ENCODE assay signal across 26 mouse cellular contexts in genomic region chr8:7286581-7286980, GRCm38 (mm10).
DNase-seq lines count a peak whose midpoint lies in the region; ATAC-seq and TF ChIP-seq lines count a peak whose summit lies in the region.
"Had no signal": no experiment of that assay in that cellular context is flagged by ENCODE, and none has a peak within 500 bp of the region (broad histone marks: within the 10 kb centered on the region; RNA-seq: fewer than 3 reads in every experiment).

No protein-coding gene starts in this region.

- no peak for ATAC-seq in monocyte, adult 5-6 weeks (replicated peaks; ENCODE audit: insufficient number of reproducible peaks, low FRiP score, low TSS enrichment, poor library complexity, severe bottlenecking)
- no peak for ATAC-seq in forebrain, embryonic 16.5 days
- ATAC-seq: activated CD4-positive, CD25-positive, alpha-beta regulatory T cell, adult 4 months; CD4-positive, CD25-positive, alpha-beta regulatory T cell, adult 4 months; forebrain, embryonic 14.5 days; forebrain, postnatal 0 days had no signal

- H3K4me2 ChIP-seq in forebrain, embryonic 16.5 days (ENCODE audit: low read length) = no peak overlapping the region
- H3K4me2 ChIP-seq: embryonic facial prominence, embryonic 13.5 days; embryonic facial prominence, embryonic 15.5 days; forebrain, embryonic 12.5 days had no signal

- in situ Hi-C loops in ES-E14 (cut with MboI; ENCODE audit: low sequenced_read_pairs in 2 of 2, unreplicated experiment in 2 of 2) = no loop called here

- H3K27me3 ChIP-seq in ES-Bruce4 (ENCODE audit: control insufficient read depth, insufficient read depth, low read length, poor library complexity, severe bottlenecking) = no peaks in the 10 kb centered on the region
- no peaks in the 10 kb centered on the region for H3K27me3 ChIP-seq in forebrain, embryonic 16.5 days (replicated peaks; ENCODE audit: control insufficient read depth, insufficient read depth, low read length)
- H3K27me3 ChIP-seq: CH12.LX; embryonic facial prominence, embryonic 15.5 days; forebrain, embryonic 12.5 days had no signal

- H3K4me3 ChIP-seq in ES-Bruce4 (ENCODE audit: low read depth, low read length) (no peak overlapping the region), ES-E14 (ENCODE audit: insufficient read depth in 1 of 2, low read depth in 1 of 2, low read length in 2 of 2, poor library complexity in 1 of 2, severe bottlenecking in 1 of 2) (no peak overlapping the region)
- H3K4me3 ChIP-seq in forebrain, embryonic 16.5 days (replicated peaks; ENCODE audit: low read length) = no peak overlapping the region
- H3K4me3 ChIP-seq: embryonic facial prominence, embryonic 13.5 days; embryonic facial prominence, embryonic 15.5 days; erythroblast, embryonic 14.5 days; forebrain, embryonic 10.5 days; forebrain, embryonic 12.5 days had no signal

- TF ChIP-seq POLR2A in ES-Bruce4 (IDR thresholded peaks at IDR 0.05; ENCODE audit: insufficient read depth, low read length) = no peak

- peaks cover 2% of the 10 kb centered on the region for H3K4me1 ChIP-seq in ES-Bruce4 (ENCODE audit: control insufficient read depth, insufficient read depth, low read length)
- H3K4me1 ChIP-seq in ES-E14 (ENCODE audit: control insufficient read depth in 2 of 2, insufficient read depth in 2 of 2, low read length in 2 of 2, poor library complexity in 1 of 2) = 0 out of 4 replicates have a peak, but pooled peaks cover 0 to 1% of the 10 kb centered on the region in 2 experiments
- H3K4me1 ChIP-seq in forebrain, embryonic 16.5 days (replicated peaks; ENCODE audit: control insufficient read depth, insufficient read depth, low read length) = no peaks in the 10 kb centered on the region; the same call in 1 of the 2 replicates
- H3K4me1 ChIP-seq: embryonic facial prominence, embryonic 13.5 days; embryonic facial prominence, embryonic 15.5 days; forebrain, embryonic 12.5 days had no signal

- H3K9ac ChIP-seq in ES-Bruce4 (ENCODE audit: low read depth, poor library complexity, severe bottlenecking) = no peak overlapping the region
- no peak overlapping the region for H3K9ac ChIP-seq in ES-E14 (ENCODE audit: insufficient read depth, low read depth, low read length, poor library complexity, severe bottlenecking)
- no peak overlapping the region for H3K9ac ChIP-seq in forebrain, embryonic 16.5 days (replicated peaks; ENCODE audit: low read depth, low read length)
- H3K9ac ChIP-seq: embryonic facial prominence, embryonic 13.5 days; embryonic facial prominence, embryonic 15.5 days; forebrain, embryonic 12.5 days; forebrain, postnatal 0 days had no signal

- H3K9me3 ChIP-seq in ES-Bruce4 (replicated peaks; ENCODE audit: control insufficient read depth, insufficient read depth, low read length, poor library complexity, severe bottlenecking) (peaks cover 8% of the 10 kb centered on the region), ES-E14 (ENCODE audit: control insufficient read depth, insufficient read depth, low read depth, low read length) (no peaks in the 10 kb centered on the region)
- H3K9me3 ChIP-seq in forebrain, embryonic 16.5 days (ENCODE audit: control insufficient read depth, low read length) = no peaks in the 10 kb centered on the region
- H3K9me3 ChIP-seq: embryonic facial prominence, embryonic 13.5 days; embryonic facial prominence, embryonic 15.5 days; forebrain, embryonic 10.5 days; forebrain, embryonic 12.5 days had no signal

- WGBS in forebrain, embryonic 16.5 days = 100% methylated on average over 1 of the region's 1 CpGs

- H3K27ac ChIP-seq in ES-Bruce4 (ENCODE audit: insufficient read depth, low read length) = no peak overlapping the region
- H3K27ac ChIP-seq in ES-E14 (ENCODE audit: insufficient read depth, low read depth, low read length, poor library complexity, severe bottlenecking) = no peak overlapping the region
- no peak overlapping the region for H3K27ac ChIP-seq in forebrain, embryonic 16.5 days (ENCODE audit: low read length)
- H3K27ac ChIP-seq: embryonic facial prominence, embryonic 13.5 days; embryonic facial prominence, embryonic 15.5 days; forebrain, embryonic 10.5 days; forebrain, embryonic 12.5 days had no signal

- 0 out of 2 replicates have a peak, but pooled peaks have one; percentile 36 for TF ChIP-seq EP300 in ES-Bruce4 (IDR thresholded peaks at IDR 0.05; ENCODE audit: insufficient read depth, low read depth, low read length)

- DNase-seq in ES-E14 (ENCODE audit: low read depth, low spot score) = peak; percentile 12
- DNase-seq in WW6 (ENCODE audit: low read depth, low spot score) = peak; percentile 24
- DNase-seq in spleen, postnatal 10 days (ENCODE audit: low spot score in 2 of 2) = no peak
- DNase-seq: adrenal gland, adult 8-10 months; adrenal gland, postnatal 14 days; B cell, adult 2 months; cerebellum, adult 11 months; cerebellum, adult 18-20 months; cerebellum, adult 8-10 months; cerebellum, adult 9-11 months; cerebellum, postnatal 14 days; cerebellum, postnatal 36 days; embryo, embryonic 11 days; forebrain, postnatal 0 days had no signal

- no peak for TF ChIP-seq CTCF in ES-Bruce4 (IDR thresholded peaks at IDR 0.05; ENCODE audit: low read depth, low read length)

- H3K36me3 ChIP-seq in ES-Bruce4 (ENCODE audit: control insufficient read depth, insufficient read depth, low read length, poor library complexity, severe bottlenecking) (no peaks in the 10 kb centered on the region; the same call in 1 of the 2 replicates), ES-E14 (ENCODE audit: control insufficient read depth, insufficient read depth, low read length, poor library complexity, severe bottlenecking) (no peaks in the 10 kb centered on the region)
- H3K36me3 ChIP-seq in forebrain, embryonic 16.5 days (ENCODE audit: control insufficient read depth, insufficient read depth) = no peaks in the 10 kb centered on the region
- H3K36me3 ChIP-seq: embryonic facial prominence, embryonic 13.5 days; embryonic facial prominence, embryonic 15.5 days; forebrain, embryonic 10.5 days; forebrain, embryonic 12.5 days had no signal

TF ChIP-seq in ES-E14, 5 proteins besides CTCF, POLR2A, EP300 and RAD21:
- TF ChIP-seq ZC3H11A (IDR thresholded peaks at IDR 0.05; ENCODE audit: borderline replicate concordance, low read depth, low read length) = no peak
- TF ChIP-seq CHD2 (IDR thresholded peaks at IDR 0.05; ENCODE audit: low read depth, low read length) = no peak
- TF ChIP-seq ZNF384 (IDR thresholded peaks at IDR 0.05; ENCODE audit: low read depth, low read length) = no peak
- no peak for TF ChIP-seq MAFK (IDR thresholded peaks at IDR 0.05; ENCODE audit: insufficient read depth, low read depth, low read length)
- TF ChIP-seq HCFC1 (IDR thresholded peaks at IDR 0.05; ENCODE audit: borderline replicate concordance, insufficient read depth, low read length) = no peak
TF ChIP-seq in ES-E14: peak in this region for 0.

Comparison
In these comparisons a context has a peak if more than half of its experiments do, and no peak if none do; other contexts are left out.
1. DNase-seq: peak in ES-E14 (single experiment) and WW6 (single experiment); none in spleen, postnatal 10 days (0 of 2).